Mouse (Mus musculus): ENCODE data around the gene Btd. TPM values are rescaled to one million over a fixed set of nuclear protein-coding genes. Genes with fewer than 3 reads are reported as not detected.

The Btd gene
- polyA plus RNA-seq, 1 experiment: 10.5 TPM

- H3K4me3 ChIP-seq (replicated peaks): no peak overlapping the region
- no peak for TF ChIP-seq FLI1 (IDR thresholded peaks at IDR 0.05; ENCODE audit: low read length)
- TF ChIP-seq GATA1 (IDR thresholded peaks at IDR 0.05; ENCODE audit: borderline replicate concordance, low read length): no peak
- H3K9me3 ChIP-seq: no peaks in the 10 kb centered on the region
- peaks cover 57% of the 10 kb centered on the region for H3K4me1 ChIP-seq
- H3K36me3 ChIP-seq (replicated peaks; ENCODE audit: low read length): peaks cover 20% of the 10 kb centered on the region
- H3K27me3 ChIP-seq (replicated peaks): no peaks in the 10 kb centered on the region
Observed at GRCm38 (mm10) chr14:31644183-31644830, 3.5 kb downstream of the Btd start.

DNA sequence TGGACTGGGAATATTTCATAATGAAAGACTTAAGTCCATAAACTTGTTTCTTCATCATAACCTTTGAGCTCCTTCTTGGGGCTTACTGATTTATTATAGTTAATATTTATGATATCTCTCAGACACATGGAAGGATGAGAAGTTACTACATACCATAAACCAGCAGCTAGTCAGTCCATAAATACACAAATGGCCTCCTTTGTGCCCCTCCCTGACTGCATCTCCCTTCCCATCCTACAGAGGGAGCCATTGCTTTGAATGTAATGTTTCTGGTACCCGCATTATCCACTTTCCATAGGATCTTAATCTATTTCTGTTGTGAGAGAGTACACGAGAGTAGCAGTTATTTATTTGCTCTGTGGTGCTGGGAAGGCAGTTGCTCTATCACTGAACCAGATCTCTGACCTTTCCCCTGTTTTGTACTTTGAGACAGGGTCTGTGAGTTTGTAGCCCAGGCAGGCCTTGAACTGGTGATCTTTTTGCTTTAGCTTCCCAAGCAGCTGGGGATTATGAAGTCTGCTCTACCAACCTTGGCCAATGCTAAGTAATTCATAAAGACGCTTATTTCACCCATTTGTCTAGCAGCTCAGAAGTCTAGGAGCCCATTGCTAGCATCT, 4.2 kb downstream of the Btd start:
- Histone ChIP-seq H3K27me3 (replicated peaks) (no peaks in the 10 kb centered on the region), H3K36me3 (replicated peaks; ENCODE audit: low read length) (peaks cover 20% of the 10 kb centered on the region), H3K9me3 (no peaks in the 10 kb centered on the region), H3K4me1 (peaks cover 58% of the 10 kb centered on the region), H3K4me3 (replicated peaks) (no peak overlapping the region)
- TF ChIP-seq GATA1 (IDR thresholded peaks at IDR 0.05; ENCODE audit: borderline replicate concordance, low read length): no peak
- no peak for TF ChIP-seq FLI1 (IDR thresholded peaks at IDR 0.05; ENCODE audit: low read length)

GRCm38 (mm10) chr14:31645920-31646319, 5.1 kb downstream of the Btd start:
- no peak overlapping the region for H3K4me3 ChIP-seq (replicated peaks)
- H3K27me3 ChIP-seq (replicated peaks): no peaks in the 10 kb centered on the region
- H3K4me1 ChIP-seq: peaks cover 57% of the 10 kb centered on the region
- TF ChIP-seq GATA1 (IDR thresholded peaks at IDR 0.05; ENCODE audit: borderline replicate concordance, low read length): no peak
- TF ChIP-seq FLI1 (IDR thresholded peaks at IDR 0.05; ENCODE audit: low read length): no peak
- peaks cover 27% of the 10 kb centered on the region for H3K36me3 ChIP-seq (replicated peaks; ENCODE audit: low read length)
- peaks cover 3% of the 10 kb centered on the region; the same call in 1 of the 2 replicates for H3K9me3 ChIP-seq

DNA sequence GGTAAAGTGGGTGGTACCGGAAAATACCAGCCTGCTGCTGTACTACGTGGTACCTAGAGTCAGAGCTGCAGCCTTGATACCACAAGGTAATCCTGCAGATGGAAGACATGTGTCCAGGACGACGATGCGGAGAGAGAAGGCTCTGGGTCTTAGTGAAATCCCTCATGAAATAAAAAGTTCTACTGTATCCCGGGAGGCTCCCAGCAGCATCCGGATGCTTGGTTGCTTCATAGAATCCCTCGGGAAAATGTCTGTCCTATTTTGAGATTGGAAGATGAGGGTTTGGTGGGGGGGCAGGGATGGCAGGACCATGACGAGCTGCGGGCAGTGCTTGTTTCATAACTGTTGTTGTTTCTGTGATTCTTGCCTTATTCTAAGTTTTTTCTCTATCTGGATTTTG, 7.2 kb downstream of the Btd start:
- H3K36me3 ChIP-seq (replicated peaks; ENCODE audit: low read length): peaks cover 41% of the 10 kb centered on the region
- no peaks in the 10 kb centered on the region for H3K27me3 ChIP-seq (replicated peaks)
- peaks cover 64% of the 10 kb centered on the region for H3K4me1 ChIP-seq
- H3K4me3 ChIP-seq (replicated peaks): no peak overlapping the region
- TF ChIP-seq FLI1 (IDR thresholded peaks at IDR 0.05; ENCODE audit: low read length) (no peak), GATA1 (IDR thresholded peaks at IDR 0.05; ENCODE audit: borderline replicate concordance, low read length) (no peak)
- peaks cover 3% of the 10 kb centered on the region; the same call in 1 of the 2 replicates for H3K9me3 ChIP-seq

- Histone ChIP-seq H3K9me3 (peaks cover 3% of the 10 kb centered on the region; the same call in 1 of the 2 replicates), H3K4me3 (replicated peaks) (no peak overlapping the region), H3K4me1 (peaks cover 75% of the 10 kb centered on the region), H3K36me3 (replicated peaks; ENCODE audit: low read length) (peaks cover 52% of the 10 kb centered on the region), H3K27me3 (replicated peaks) (no peaks in the 10 kb centered on the region)
- TF ChIP-seq FLI1 (IDR thresholded peaks at IDR 0.05; ENCODE audit: low read length) (no peak), GATA1 (IDR thresholded peaks at IDR 0.05; ENCODE audit: borderline replicate concordance, low read length) (no peak)
Observed at GRCm38 (mm10) chr14:31650347-31650746, 9.5 kb downstream of the Btd start.

- H3K36me3 ChIP-seq (replicated peaks; ENCODE audit: low read length): peaks cover 45% of the 10 kb centered on the region
- peaks cover 3% of the 10 kb centered on the region; the same call in 1 of the 2 replicates for H3K9me3 ChIP-seq
- H3K4me1 ChIP-seq: peaks cover 73% of the 10 kb centered on the region
- TF ChIP-seq GATA1 (IDR thresholded peaks at IDR 0.05; ENCODE audit: borderline replicate concordance, low read length) (no peak), FLI1 (IDR thresholded peaks at IDR 0.05; ENCODE audit: low read length) (no peak)
- H3K4me3 ChIP-seq (replicated peaks): peak overlapping the region; percentile 43
- H3K27me3 ChIP-seq (replicated peaks): no peaks in the 10 kb centered on the region
Observed at GRCm38 (mm10) chr14:31651206-31651605, 10.4 kb downstream of the Btd start.

GRCm38 (mm10) chr14:31652106-31652505, 11.3 kb downstream of the Btd start:
- Histone ChIP-seq H3K4me1 (peaks cover 79% of the 10 kb centered on the region), H3K9me3 (peaks cover 3% of the 10 kb centered on the region; the same call in 1 of the 2 replicates), H3K36me3 (replicated peaks; ENCODE audit: low read length) (peaks cover 40% of the 10 kb centered on the region), H3K4me3 (replicated peaks) (peak overlapping the region; percentile 7), H3K27me3 (replicated peaks) (no peaks in the 10 kb centered on the region)
- TF ChIP-seq GATA1 (IDR thresholded peaks at IDR 0.05; ENCODE audit: borderline replicate concordance, low read length): no peak
- no peak for TF ChIP-seq FLI1 (IDR thresholded peaks at IDR 0.05; ENCODE audit: low read length)

- TF ChIP-seq GATA1 (IDR thresholded peaks at IDR 0.05; ENCODE audit: borderline replicate concordance, low read length) (no peak), FLI1 (IDR thresholded peaks at IDR 0.05; ENCODE audit: low read length) (no peak)
- peaks cover 85% of the 10 kb centered on the region for H3K4me1 ChIP-seq
Observed at GRCm38 (mm10) chr14:31652624-31653023, 11.8 kb downstream of the Btd start.

GRCm38 (mm10) chr14:31653101-31653875, 12.5 kb downstream of the Btd start:
- H3K36me3 ChIP-seq (replicated peaks; ENCODE audit: low read length): peaks cover 39% of the 10 kb centered on the region
- no peaks in the 10 kb centered on the region for H3K27me3 ChIP-seq (replicated peaks)
- TF ChIP-seq FLI1 (IDR thresholded peaks at IDR 0.05; ENCODE audit: low read length) (no peak), GATA1 (IDR thresholded peaks at IDR 0.05; ENCODE audit: borderline replicate concordance, low read length) (no peak)
- H3K4me1 ChIP-seq: peaks cover 87% of the 10 kb centered on the region
- H3K4me3 ChIP-seq (replicated peaks): peak overlapping the region; percentile 67
- peaks cover 3% of the 10 kb centered on the region; the same call in 1 of the 2 replicates for H3K9me3 ChIP-seq

More at GRCm38 (mm10) chr14:31652624-31653023, 11.8 kb downstream of the Btd start:
- Histone ChIP-seq H3K36me3 (replicated peaks; ENCODE audit: low read length) (peaks cover 39% of the 10 kb centered on the region), H3K4me3 (replicated peaks) (no peak overlapping the region), H3K9me3 (peaks cover 3% of the 10 kb centered on the region; the same call in 1 of the 2 replicates), H3K27me3 (replicated peaks) (no peaks in the 10 kb centered on the region)
